24 mouse cellular contexts compared by ENCODE assay signal in the genomic region with DNA sequence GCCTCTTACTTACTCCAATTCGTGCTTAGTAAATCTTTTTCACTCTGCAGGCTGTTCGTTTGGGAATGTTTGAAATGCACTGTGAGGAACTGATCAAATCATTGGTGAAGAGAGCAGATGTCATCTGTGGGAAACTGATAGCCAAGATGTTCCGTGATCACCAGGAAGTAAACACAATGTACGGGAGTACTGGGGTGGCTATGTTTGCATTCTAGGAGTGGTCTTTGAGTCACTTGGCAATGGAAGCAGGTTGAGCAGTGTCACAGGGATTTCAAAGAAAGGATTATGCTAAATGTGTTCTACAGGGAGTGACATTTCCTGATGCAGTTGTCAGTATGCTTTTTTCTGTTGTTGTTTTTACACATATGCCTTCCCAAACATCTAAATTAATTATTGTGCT.
"Had no signal": no experiment of that assay in that cellular context is flagged by ENCODE, and none has a peak within 500 bp of the region (broad histone marks: within the 10 kb centered on the region; RNA-seq: fewer than 3 reads in every experiment).

No protein-coding gene starts in this region.

- H3K9ac ChIP-seq: heart, embryonic 12.5 days; hindbrain, embryonic 12.5 days; hindbrain, embryonic 14.5 days; limb, embryonic 13.5 days; limb, embryonic 15.5 days; liver, embryonic 12.5 days; liver, embryonic 14.5 days had no signal

- DNase-seq: gastrocnemius, adult 2 months; gastrocnemius, postnatal 14 days; gastrocnemius, postnatal 36 days; heart, adult 18-20 months; heart, postnatal 10 days; heart, postnatal 4 days; kidney, adult 11 months; kidney, adult 8-10 months; kidney, postnatal 10 days; kidney, postnatal 25 days; kidney, postnatal 4 days; layer of hippocampus, postnatal 36 days; left cerebral cortex, postnatal 4 days had no signal

- H3K4me1 ChIP-seq: heart, embryonic 10.5 days; heart, embryonic 12.5 days; hindbrain, embryonic 10.5 days; hindbrain, embryonic 12.5 days; limb, embryonic 13.5 days; limb, embryonic 15.5 days; liver, embryonic 12.5 days had no signal

- H3K27me3 ChIP-seq: heart, embryonic 12.5 days; hindbrain, embryonic 12.5 days; limb, embryonic 13.5 days; limb, embryonic 15.5 days; liver, embryonic 12.5 days had no signal

- H3K27ac ChIP-seq: gastrocnemius, adult 2 months; heart, embryonic 10.5 days; hindbrain, embryonic 10.5 days; hindbrain, embryonic 12.5 days; hindbrain, embryonic 14.5 days; limb, embryonic 13.5 days; limb, embryonic 15.5 days; liver, embryonic 12.5 days; liver, embryonic 14.5 days had no signal

- H3K4me3 ChIP-seq: gastrocnemius, adult 2 months; heart, embryonic 10.5 days; heart, embryonic 12.5 days; hindbrain, embryonic 10.5 days; hindbrain, embryonic 12.5 days; limb, embryonic 13.5 days; limb, embryonic 15.5 days; liver, embryonic 12.5 days had no signal

- ATAC-seq: hindbrain, embryonic 16.5 days; inflammation-experienced regulatory T-cells, adult 6 months; liver, embryonic 12.5 days had no signal

- H3K4me2 ChIP-seq: heart, embryonic 12.5 days; hindbrain, embryonic 12.5 days; hindbrain, embryonic 14.5 days; limb, embryonic 13.5 days; limb, embryonic 15.5 days; liver, embryonic 12.5 days had no signal

- H3K36me3 ChIP-seq: heart, embryonic 10.5 days; heart, embryonic 12.5 days; hindbrain, embryonic 10.5 days; hindbrain, embryonic 12.5 days; limb, embryonic 13.5 days; limb, embryonic 15.5 days; liver, embryonic 12.5 days had no signal

- H3K9me3 ChIP-seq: heart, embryonic 10.5 days; heart, embryonic 12.5 days; hindbrain, embryonic 10.5 days; hindbrain, embryonic 12.5 days; limb, embryonic 13.5 days; limb, embryonic 15.5 days; liver, embryonic 12.5 days had no signal
